Mouse (Mus musculus): Measurements from ENCODE around the gene Grik4.
A peak's percentile ranks its signal among the peaks of the same experiment; 100 is the strongest.

Grik4 gene

GRCm38 (mm10) chr9:42859959-42860794 lies 84.1 kb downstream of the Grik4 start:
- no peak for DNase-seq (ENCODE audit: low spot score)

GRCm38 (mm10) chr9:42858998-42859690 lies 85.1 kb downstream of the Grik4 start:
- no peak for DNase-seq (ENCODE audit: low spot score)

- no peak for DNase-seq (ENCODE audit: low spot score)
Observed at GRCm38 (mm10) chr9:42858576-42858975, 85.7 kb downstream of the Grik4 start.

- DNase-seq (ENCODE audit: low spot score), result no peak
Observed at GRCm38 (mm10) chr9:42857756-42858155, 86.5 kb downstream of the Grik4 start.

- no peak for DNase-seq (ENCODE audit: low spot score)
Observed at GRCm38 (mm10) chr9:42853077-42853476, 91.2 kb downstream of the Grik4 start.

GRCm38 (mm10) chr9:42850063-42850462 lies 94.2 kb downstream of the Grik4 start:
- no peak for DNase-seq (ENCODE audit: low spot score)

GRCm38 (mm10) chr9:42848061-42848460 lies 96.2 kb downstream of the Grik4 start:
- no peak for DNase-seq (ENCODE audit: low spot score)

GRCm38 (mm10) chr9:42846676-42847425 lies 97.4 kb downstream of the Grik4 start:
- no peak for DNase-seq (ENCODE audit: low spot score)

GRCm38 (mm10) chr9:42846139-42846538 lies 98.2 kb downstream of the Grik4 start:
- no peak for DNase-seq (ENCODE audit: low spot score)

GRCm38 (mm10) chr9:42844301-42844700 lies 100.0 kb downstream of the Grik4 start:
- no peak for DNase-seq (ENCODE audit: low spot score)

- peak; percentile 5 for DNase-seq (ENCODE audit: low spot score)
Observed at GRCm38 (mm10) chr9:42838299-42838698, 106.0 kb downstream of the Grik4 start.

GRCm38 (mm10) chr9:42837498-42837897 lies 106.8 kb downstream of the Grik4 start:
- DNase-seq (ENCODE audit: low spot score), result no peak

GRCm38 (mm10) chr9:42831558-42831957 lies 112.7 kb downstream of the Grik4 start:
- no peak for DNase-seq (ENCODE audit: low spot score)

GRCm38 (mm10) chr9:42819247-42819646 lies 125.0 kb downstream of the Grik4 start:
- DNase-seq (ENCODE audit: low spot score), result no peak

- DNase-seq (ENCODE audit: low spot score), result no peak
Observed at GRCm38 (mm10) chr9:42816815-42817214, 127.5 kb downstream of the Grik4 start.

- no peak for DNase-seq (ENCODE audit: low spot score)
Observed at GRCm38 (mm10) chr9:42809146-42809545, 135.1 kb downstream of the Grik4 start.

GRCm38 (mm10) chr9:42808394-42808793 lies 135.9 kb downstream of the Grik4 start:
- DNase-seq (ENCODE audit: low spot score), result no peak

GRCm38 (mm10) chr9:42803061-42803491 lies 141.2 kb downstream of the Grik4 start:
- no peak for DNase-seq (ENCODE audit: low spot score)

GRCm38 (mm10) chr9:42801929-42802328 lies 142.4 kb downstream of the Grik4 start:
- no peak for DNase-seq (ENCODE audit: low spot score)

- DNase-seq (ENCODE audit: low spot score), result no peak
Observed at GRCm38 (mm10) chr9:42800138-42800537, 144.2 kb downstream of the Grik4 start.

- no peak for DNase-seq (ENCODE audit: low spot score)
Observed at GRCm38 (mm10) chr9:42799694-42800093, 144.6 kb downstream of the Grik4 start.

GRCm38 (mm10) chr9:42799242-42799641 lies 145.1 kb downstream of the Grik4 start:
- no peak for DNase-seq (ENCODE audit: low spot score)

GRCm38 (mm10) chr9:42798280-42798679 lies 146.0 kb downstream of the Grik4 start:
- DNase-seq (ENCODE audit: low spot score), result no peak
